Mouse (Mus musculus) neural tube, postnatal 0 days (tissue): Measurements from ENCODE around the gene Gpc3. TPM values are rescaled to one million over a fixed set of nuclear protein-coding genes. Genes with fewer than 3 reads are reported as not detected.

ENCODE experiments used
- microRNA counts: library from miRNA; unstranded; fragments of <30 nt; microRNA quantifications from one replicate; lab custom pipeline; 2015
- microRNA-seq: library from miRNA; unstranded; fragments of <30 nt; microRNA quantifications from one replicate; pipeline ENCODE4, GENCODE M21; 2016
- polyA plus RNA-seq: library from polyadenylated mRNA; unstranded; fragments of >200 nt; fragmentation: Nextera tagmentation; extraction: Ambion mirVana; gene quantifications from 2 replicates; pipeline ENCODE4 v1.2.1, GENCODE M21; 2015

The Gpc3 gene
- polyA plus RNA-seq, result 89.6 and 113 TPM in 2 replicates

DNA sequence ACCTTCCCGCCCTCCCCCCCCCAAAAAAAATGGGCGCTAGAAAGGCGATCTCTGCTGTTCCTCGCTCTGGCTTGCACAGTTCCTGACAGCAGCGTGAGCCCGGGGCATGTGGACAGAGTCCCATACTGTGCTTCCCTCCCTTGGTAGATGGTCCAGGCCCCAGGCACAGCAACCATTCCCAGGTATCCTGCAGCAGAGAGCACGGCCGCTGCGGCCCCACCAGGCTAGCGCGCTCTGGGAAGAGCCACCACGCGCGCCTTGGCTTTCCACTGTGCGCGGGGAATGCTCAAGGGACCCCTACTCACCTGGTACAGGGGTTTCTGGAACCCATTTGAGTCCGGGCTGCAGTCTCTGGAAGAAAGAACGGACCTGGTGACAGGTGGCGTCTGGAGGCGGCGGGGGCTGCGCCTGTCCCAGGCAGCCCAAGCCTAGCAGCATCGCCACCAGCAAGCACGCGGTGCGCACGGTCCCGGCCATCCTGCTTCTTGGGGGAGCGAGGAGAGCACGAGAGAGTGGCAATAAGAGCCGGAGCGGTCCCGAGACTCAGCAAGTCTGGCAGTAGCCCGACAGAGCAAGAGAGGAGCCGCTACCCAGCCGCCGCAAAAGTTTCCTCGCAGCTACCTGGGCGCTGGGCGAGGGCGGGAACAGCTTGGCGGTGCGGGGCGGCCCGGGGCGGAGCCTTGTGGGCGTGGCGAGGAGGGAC, at the start of gene Gpc3:
Gene Gpc3, minus strand, starts transcription at position 623 of the 703 bp plus-strand sequence.

MicroRNA genes within 50 kb of the gene (microRNA counts, 519-probe panel; counts per million panel counts)
- microRNA mmu-miR-717 (lab: Ali Mortazavi, UCI), result 40.5 counts per million

Small RNA genes lying within 50 kb of the gene (microRNA-seq; reads per million reads assigned to microRNA genes)
- not detected for gene Mir6384
- not detected for gene Mir717

Other genes with a start within 250 kb of the Gpc3 start
- 7.5 and 7.8 TPM in 2 replicates for gene Ccdc160, start 177.2 kb upstream of the Gpc3 start, polyA plus RNA-seq